Mouse (Mus musculus): ENCODE results near the gene Cd68.

GRCm38 (mm10) chr11:69711082-69711481, 45.1 kb upstream of the Cd68 start:
- TF ChIP-seq POLR2A (IDR thresholded peaks at IDR 0.05; ENCODE audit: borderline replicate concordance, control insufficient read depth, low read depth, low read length) (no peak), CTCF (IDR thresholded peaks at IDR 0.05; ENCODE audit: control insufficient read depth, insufficient read depth, low read length) (no peak)

Data from bone marrow, adult 2 months (tissue).